Mouse (Mus musculus) c-Kit-positive CD71-negative TER-119-negative erythroid progenitor cells, embryonic 14.5 days (primary cell): Measurements from ENCODE around the gene Tbc1d1.

Experiments used
- DNase-seq: peaks from one replicate; pipeline ENCODE4 v3.0.0-alpha.2; 2013; ENCODE audit warnings: low read depth

The Tbc1d1 gene

DNA sequence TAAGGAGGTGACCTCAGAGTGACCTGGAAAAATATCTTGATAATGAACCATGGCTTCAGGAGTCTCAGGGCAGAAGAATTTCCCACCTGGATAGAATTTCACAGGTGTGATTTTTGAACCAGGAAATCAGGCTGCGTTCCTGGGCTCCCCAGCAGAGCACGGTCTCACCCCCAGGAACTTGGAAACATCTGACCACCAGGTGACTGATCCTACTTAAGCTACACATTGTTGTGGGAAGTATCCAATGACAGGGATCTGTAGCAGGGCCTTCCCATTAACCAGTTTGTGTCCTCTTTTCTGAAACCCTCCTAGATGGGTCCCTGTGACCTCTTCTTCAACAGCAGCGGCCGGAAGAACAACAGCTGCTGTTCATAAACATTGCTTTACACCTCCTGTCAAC is 227.1 kb downstream of the Tbc1d1 start:
- no peak for DNase-seq

DNA sequence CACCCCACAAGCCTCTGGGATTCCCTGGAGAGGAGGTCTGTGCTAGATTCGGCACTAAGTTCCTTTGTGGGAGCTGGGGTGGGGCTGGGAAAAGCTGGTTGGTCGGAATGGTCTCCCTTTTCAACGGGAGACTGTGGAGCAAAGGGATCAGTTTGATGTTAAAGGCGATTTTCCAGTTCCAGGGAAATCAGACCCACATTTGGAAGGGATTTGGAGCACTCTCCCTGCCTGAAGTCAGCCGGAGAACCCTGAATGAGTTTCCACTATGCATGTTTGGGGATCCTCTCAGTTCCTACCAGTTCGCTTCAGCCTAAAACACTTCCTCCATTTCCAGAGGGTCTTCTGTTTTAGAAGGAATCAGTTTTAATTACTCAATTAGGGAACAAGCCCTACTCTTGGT is 228.4 kb downstream of the Tbc1d1 start:
- DNase-seq: no peak

DNA sequence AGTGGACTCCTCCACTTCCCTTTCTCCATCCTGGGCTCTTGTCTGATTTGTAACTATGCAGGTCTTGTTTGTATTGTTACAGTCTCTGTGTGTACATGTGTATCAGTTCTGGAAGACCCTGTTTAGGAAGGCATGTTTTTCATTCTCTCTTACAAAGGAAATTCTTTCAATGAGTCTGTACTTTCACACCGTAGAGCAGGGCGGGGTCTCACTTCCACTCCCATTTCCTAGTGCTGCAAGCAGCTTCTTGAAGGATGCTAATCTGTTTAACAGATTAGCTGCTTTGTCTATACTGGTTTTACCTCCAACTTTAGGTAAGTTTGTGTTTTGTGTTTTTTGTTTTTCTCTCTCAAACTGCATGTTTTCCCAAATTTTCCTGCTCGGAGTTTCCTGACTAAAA is 230.9 kb downstream of the Tbc1d1 start:
- no peak for DNase-seq

DNA sequence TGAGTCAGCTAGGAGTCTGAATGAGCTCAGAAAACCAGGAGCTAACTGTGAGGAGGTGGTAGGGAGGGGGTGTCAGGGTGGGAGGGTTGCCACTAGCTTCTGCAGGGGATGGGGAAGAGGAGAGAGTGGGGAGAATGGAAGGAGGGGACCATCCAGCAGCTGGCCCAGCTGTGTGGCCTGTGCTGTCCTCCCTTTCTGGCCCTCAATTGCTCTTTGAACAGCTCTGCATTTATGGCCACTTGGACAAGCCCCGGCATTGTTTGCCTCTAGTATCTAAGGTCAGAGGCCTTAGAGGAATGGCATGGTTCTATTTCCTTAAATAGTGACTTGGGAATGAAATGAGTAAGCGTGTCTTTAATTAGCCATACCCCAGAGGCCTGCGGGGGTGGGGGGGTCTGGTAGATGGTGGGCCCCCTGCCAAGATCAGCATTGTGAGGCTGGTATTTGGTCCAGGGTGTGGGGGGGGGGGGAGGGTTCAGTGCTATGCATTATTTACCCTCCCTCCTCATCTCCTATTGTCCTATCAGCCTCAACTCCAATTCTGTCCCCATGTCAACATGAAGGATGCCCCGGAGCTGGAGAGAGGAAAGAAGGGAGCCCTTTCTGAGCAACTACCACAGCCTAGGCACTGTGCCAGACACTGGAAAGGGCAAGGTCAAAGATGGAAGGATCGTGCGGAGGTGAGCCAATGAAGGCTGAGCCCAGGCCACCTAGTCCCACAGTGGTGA is 233.3 kb downstream of the Tbc1d1 start:
- no peak for DNase-seq

DNA sequence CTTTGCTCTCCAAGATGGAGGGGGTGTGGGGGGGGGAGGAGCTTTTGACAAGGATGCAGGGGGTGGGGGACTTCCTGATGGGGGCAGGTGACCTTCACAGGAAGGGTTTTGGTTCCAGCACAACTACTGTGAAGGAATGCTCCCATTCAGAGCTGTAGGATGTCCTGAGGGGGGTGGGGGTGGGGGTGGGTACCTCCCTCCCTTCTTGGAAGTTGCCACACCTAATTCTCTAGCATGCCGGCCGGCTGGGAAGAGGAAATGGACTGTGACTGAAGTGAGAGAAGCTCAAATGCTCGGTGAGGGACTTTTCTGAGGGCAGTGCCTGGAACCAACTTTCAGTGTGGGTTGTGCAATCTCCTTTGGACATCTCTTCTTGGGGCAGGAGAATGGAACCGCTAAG is 235.2 kb downstream of the Tbc1d1 start:
- DNase-seq: no peak

DNA sequence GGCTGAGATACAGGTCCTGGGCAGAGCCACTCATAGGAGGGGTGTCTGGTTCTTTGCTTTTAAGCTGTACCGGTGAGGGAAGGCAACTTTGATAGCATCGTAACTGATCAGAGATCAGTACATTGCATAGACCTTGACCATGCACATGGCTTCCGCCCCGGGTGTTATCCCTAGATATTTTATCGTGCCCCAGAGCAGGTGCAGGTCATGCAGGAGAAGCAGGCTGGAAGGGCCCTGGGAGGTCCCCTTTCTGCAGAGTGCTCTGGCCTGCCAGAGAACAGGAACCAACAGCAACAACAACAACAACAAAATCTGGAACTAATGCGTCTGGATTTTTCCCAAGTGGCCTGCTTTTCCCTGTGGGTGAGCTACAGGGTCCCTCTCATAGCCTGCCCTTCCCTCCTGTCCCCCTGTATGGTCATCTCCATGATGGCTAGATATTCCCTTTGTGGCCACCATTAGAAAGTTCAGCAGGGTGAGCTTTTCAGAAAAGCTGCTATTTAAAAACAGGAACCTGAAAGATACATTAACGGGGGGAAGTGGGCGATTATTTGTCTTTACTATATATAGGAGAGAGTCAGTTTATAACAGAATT is 236.4 kb downstream of the Tbc1d1 start:
- no peak for DNase-seq

DNA sequence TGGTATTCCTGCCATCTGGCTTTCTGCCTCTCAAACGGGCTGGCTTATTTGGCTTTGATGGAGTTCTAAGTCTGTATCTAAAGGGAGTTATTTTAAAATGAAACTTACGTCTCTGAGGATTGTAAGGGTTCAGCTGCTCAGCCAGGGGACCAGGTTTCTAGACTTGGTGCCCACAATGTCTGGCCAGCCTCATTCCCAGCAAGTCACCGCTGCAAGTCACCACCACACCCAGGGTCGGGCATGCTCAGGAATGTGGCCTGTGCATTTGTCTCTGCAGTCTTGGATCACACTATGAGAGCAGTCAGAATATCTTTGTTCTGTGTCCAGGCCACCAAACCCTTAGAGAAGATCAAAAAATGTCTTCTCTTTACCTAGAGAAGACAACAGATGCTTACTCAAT is 237.4 kb downstream of the Tbc1d1 start:
- no peak for DNase-seq

DNA sequence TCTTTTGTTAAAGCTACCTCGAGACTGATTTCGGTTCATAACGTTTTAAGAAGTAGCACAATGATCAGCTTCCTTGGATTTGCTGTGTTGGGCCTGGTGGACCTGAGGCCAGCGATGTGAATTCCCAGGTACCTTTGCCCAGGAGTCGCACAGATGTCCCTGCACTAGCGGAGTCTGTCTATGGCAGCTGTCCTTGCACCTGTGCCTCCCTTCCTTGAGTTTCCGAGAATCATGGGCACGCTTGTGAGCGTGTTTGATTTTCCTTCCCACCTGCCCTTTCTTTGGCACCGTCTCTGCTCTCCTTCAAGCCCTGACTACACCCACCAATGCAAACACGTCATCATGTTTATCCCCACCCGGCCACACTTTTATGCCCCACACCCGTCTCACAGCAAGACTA is 242.1 kb downstream of the Tbc1d1 start:
- no peak for DNase-seq

DNA sequence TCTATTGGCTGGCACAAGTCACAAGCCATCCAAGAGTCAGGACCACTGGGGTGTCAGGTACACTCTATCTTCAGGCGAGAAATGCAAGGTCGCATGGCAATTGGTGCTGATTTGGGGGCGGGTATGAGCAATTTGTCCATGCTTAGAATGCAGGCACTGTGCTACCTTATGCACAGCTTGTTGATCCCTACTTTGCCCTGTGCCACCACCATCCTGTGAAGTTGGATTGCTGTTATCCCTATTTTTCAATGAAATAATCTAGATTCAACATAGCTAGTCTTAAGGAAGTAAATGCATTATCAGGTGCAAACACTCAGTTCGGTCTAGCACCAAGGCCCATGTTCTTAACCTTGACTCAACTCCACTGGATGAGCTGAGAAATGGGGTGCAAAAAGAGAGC is 244.6 kb downstream of the Tbc1d1 start:
- no peak for DNase-seq
